Mouse (Mus musculus) testis, adult 2 months (tissue): ENCODE data around the gene Gipr.

ENCODE experiments used
- CTCF ChIP-seq: fragments of 200-500 bp; IDR thresholded peaks from 2 replicates; pipeline ENCODE4 v1.5.1; 2012; ENCODE audit warnings: low read depth, mild to moderate bottlenecking, inconsistent platforms, low read length, moderate library complexity; ENCODE audit not compliant: control insufficient read depth, insufficient read depth, insufficient replicate concordance
- POLR2A ChIP-seq: fragments of 200-500 bp; IDR thresholded peaks from 2 replicates; pipeline ENCODE4 v1.6.1; 2012; ENCODE audit warnings: low read depth, mild to moderate bottlenecking, inconsistent platforms, low read length, moderate library complexity; ENCODE audit not compliant: control insufficient read depth

DNA sequence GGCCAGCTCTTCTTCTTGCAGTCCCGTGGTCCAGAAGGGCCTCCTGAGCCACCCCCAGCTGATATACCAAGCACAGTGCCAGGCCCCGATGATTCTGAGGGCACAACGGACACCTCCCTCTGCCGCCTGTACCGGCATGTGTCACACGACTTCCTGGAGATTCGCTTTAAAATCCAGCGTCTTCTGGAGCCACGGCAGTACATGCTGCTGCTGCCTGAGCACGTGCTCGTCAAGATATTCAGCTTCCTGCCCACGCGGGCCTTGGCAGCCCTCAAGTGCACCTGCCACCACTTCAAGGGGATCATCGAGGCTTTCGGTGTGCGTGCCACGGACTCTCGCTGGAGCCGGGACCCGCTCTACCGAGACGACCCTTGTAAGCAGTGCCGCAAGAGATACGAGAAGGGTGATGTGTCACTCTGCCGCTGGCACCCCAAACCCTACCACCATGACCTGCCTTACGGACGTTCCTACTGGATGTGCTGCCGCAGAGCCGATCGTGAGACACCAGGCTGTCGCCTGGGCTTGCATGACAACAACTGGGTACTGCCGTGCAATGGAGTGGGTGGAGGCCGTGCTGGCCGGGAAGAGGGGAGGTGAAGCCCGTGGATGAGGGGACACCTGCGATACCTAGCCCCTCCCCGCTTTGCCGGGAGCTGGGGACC is 29.1 kb downstream of the Gipr start:
- TF ChIP-seq POLR2A (no peak), CTCF (no peak)
